Mouse (Mus musculus) heart, embryonic 16.5 days (tissue): ENCODE measurements around the gene Vmn2r44. TPM values are rescaled to one million over a fixed set of nuclear protein-coding genes. Genes with fewer than 3 reads are reported as not detected.
"Not testable (repeated sequence)": the region's sequence is repeated elsewhere in the genome, so short reads cannot be mapped to it uniquely, and the experiment has no call there.

Source experiments
- ATAC-seq: fragments of 200-750 bp; cut with Nextera tagmentation; replicated peaks from 2 replicates; pipeline ENCODE4 v1.8.0; 2017; ENCODE audit warnings: moderate number of reproducible peaks; ENCODE audit not compliant: insufficient read depth, low FRiP score; ENCODE audit errors: extremely low read depth
- H3K27ac ChIP-seq: fragments of 300-500 bp; sonication (generic); 2 replicates; pipeline ENCODE4 v1.5.1; 2014; ENCODE audit warnings: mild to moderate bottlenecking, low read length, control low read depth, moderate library complexity
- H3K27me3 ChIP-seq: fragments of 300-500 bp; sonication (generic); 2 replicates; pipeline ENCODE4 v1.6.1; 2014; ENCODE audit warnings: low read length, mixed read lengths; ENCODE audit not compliant: control insufficient read depth, insufficient read depth
- H3K36me3 ChIP-seq: fragments of 300-500 bp; sonication (generic); 2 replicates; pipeline ENCODE4 v1.6.1; 2014; ENCODE audit not compliant: control insufficient read depth, insufficient read depth
- H3K4me1 ChIP-seq: fragments of 300-500 bp; sonication (generic); 2 replicates; pipeline ENCODE4 v1.6.1; 2014; ENCODE audit warnings: low read length, mixed read lengths; ENCODE audit not compliant: control insufficient read depth, insufficient read depth
- H3K4me2 ChIP-seq: fragments of 300-500 bp; sonication (generic); 2 replicates; pipeline ENCODE4 v1.6.1; 2014; ENCODE audit warnings: low read depth, mild to moderate bottlenecking, control low read depth, low read length
- H3K4me3 ChIP-seq: fragments of 300-500 bp; sonication (generic); 2 replicates; pipeline ENCODE4 v1.5.1; 2014; ENCODE audit warnings: mild to moderate bottlenecking, control low read depth, low read length
- H3K9ac ChIP-seq: fragments of 300-500 bp; sonication (generic); 2 replicates; pipeline ENCODE4 v1.6.1; 2014; ENCODE audit warnings: low read length, control low read depth
- H3K9me3 ChIP-seq: fragments of 300-500 bp; sonication (generic); replicated peaks from 2 replicates; pipeline ENCODE4 v1.6.1; 2016; ENCODE audit warnings: low read length; ENCODE audit not compliant: control insufficient read depth
- WGBS: fragments of 180-500 bp; shearing (Covaris S2); extraction: QIAGEN DNeasy Blood & Tissue Kit; methylation state at CpG from one replicate; pipeline ENCODE4 v1.1.7; 2014; 5-methylcytosine and 5-hydroxymethylcytosine counted together
- polyA plus RNA-seq: library from polyadenylated mRNA; unstranded; fragments of >200 nt; fragmentation: Nextera tagmentation; extraction: Ambion mirVana; gene quantifications from 2 replicates; pipeline ENCODE4 v1.2.1, GENCODE M21; 2015

The Vmn2r44 gene
- polyA plus RNA-seq = not detected in 2 replicates

DNA sequence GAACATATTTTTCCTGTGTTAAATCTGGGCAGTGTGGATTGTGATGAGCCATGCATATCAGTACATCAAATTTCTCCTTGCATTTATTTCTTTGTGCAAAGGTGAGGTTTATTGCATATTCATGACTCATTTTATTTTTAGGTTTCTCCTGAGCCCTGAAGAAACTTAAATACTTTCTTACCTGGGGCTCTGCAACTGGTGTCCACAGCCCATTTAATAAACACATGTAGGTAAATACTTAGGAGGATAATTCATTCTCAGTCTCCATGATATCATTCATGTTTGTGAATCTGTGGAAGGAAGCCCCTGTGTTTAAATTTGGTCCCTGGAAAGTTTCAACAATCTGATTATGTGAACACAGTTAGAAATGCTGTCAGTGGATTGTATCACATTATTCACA, at the start of gene Vmn2r44:
TSS of gene Vmn2r44 (minus strand) at position 101 of the 400 bp plus-strand sequence.
- H3K36me3 ChIP-seq, H3K4me2 ChIP-seq, H3K27me3 ChIP-seq, H3K9me3 ChIP-seq, ATAC-seq, H3K9ac ChIP-seq, H3K4me3 ChIP-seq, H3K4me1 ChIP-seq, H3K27ac ChIP-seq: not testable (repeated sequence)

- H3K27ac ChIP-seq, H3K4me2 ChIP-seq, H3K4me3 ChIP-seq, ATAC-seq, H3K9me3 ChIP-seq, H3K4me1 ChIP-seq, H3K36me3 ChIP-seq, H3K9ac ChIP-seq, H3K27me3 ChIP-seq: not testable (repeated sequence)
- 80% methylated on average over 11 of the region's 11 CpGs for WGBS
Measured at GRCm38 (mm10) chr7:8357879-8358278, 25.3 kb downstream of the Vmn2r44 start.

Other genes with a start within 250 kb of the Vmn2r44 start
- not detected in 2 replicates for gene Vmn2r41, start 221.7 kb downstream of the Vmn2r44 start, polyA plus RNA-seq
- gene Vmn2r42, start 183.0 kb downstream of the Vmn2r44 start, polyA plus RNA-seq = not detected in 2 replicates
- not detected in 2 replicates for gene Vmn2r43, start 122.7 kb downstream of the Vmn2r44 start, polyA plus RNA-seq
- not detected in 2 replicates for gene Vmn2r45, start 105.7 kb upstream of the Vmn2r44 start, polyA plus RNA-seq